Mouse (Mus musculus): ENCODE results near the gene Polr2g. TPM values are rescaled to one million over a fixed set of nuclear protein-coding genes. Genes with fewer than 3 reads are reported as not detected.

The Polr2g gene
- polyA plus RNA-seq, 1 experiment = 72.9 TPM

DNA sequence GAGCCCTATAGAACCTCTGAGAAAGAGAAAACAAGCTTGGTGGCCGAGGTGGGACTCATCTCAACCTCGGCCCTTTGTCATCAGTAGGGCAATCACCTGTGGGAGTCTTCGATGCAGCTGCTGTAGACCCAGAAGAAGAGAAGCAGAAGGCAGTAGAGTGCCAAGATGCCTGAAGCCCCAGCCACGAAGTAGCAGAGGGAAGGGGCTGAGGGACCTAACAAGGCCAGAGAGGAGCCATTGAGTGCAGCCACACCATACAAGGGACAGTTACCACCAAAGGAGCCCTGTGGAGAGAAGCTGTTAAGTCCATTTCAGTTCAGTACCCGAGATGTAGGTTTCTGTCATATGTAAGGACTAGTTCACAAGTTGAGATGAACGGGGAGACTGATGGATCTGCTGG lies 25.0 kb downstream of the Polr2g start:
- no peak for DNase-seq
- peaks cover 17% of the 10 kb centered on the region; the same call in 1 of the 2 replicates for H3K4me1 ChIP-seq (ENCODE audit: control insufficient read depth, insufficient read depth, low read length)
- no peaks in the 10 kb centered on the region for H3K27me3 ChIP-seq (replicated peaks; ENCODE audit: control insufficient read depth, insufficient read depth, low read length)
- 35% methylated on average over 6 of the region's 6 CpGs for WGBS
- TF ChIP-seq POLR2A (IDR thresholded peaks at IDR 0.05; ENCODE audit: low read depth, low read length) (no peak), CTCF (conservative IDR thresholded peaks at IDR 0.05; ENCODE audit: insufficient read depth, insufficient read length, low read depth, low read length) (no peak)
- peak overlapping the region; percentile 30; the same call in 1 of the 2 replicates for H3K4me3 ChIP-seq (ENCODE audit: insufficient read depth, low read depth, low read length)
- H3K36me3 ChIP-seq (ENCODE audit: control insufficient read depth, insufficient read depth, low read length) = no peaks in the 10 kb centered on the region; the same call in 1 of the 2 replicates
- H3K27ac ChIP-seq (ENCODE audit: insufficient read depth, low read depth, low read length) = no peak overlapping the region

DNA sequence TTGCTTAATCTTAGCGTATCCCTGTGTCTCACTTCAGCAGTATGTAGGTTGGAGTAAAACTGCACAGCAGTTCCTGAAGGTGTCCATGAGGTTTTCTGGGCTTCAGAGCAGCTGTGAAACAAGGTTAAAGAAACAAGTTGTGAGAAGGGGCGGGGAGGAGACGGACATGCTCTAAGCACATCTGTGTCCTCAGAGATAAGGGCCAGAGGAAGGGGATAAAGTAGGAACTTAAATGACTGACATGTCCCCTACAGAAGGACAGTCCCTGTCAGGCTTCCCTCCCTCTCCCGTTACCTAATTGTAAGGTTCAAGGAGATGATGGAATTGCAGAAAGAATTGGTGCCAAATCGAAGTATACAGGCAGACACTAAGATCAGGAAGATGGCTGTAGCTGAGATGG lies 25.4 kb downstream of the Polr2g start:
- Histone ChIP-seq H3K27me3 (replicated peaks; ENCODE audit: control insufficient read depth, insufficient read depth, low read length) (no peaks in the 10 kb centered on the region), H3K36me3 (ENCODE audit: control insufficient read depth, insufficient read depth, low read length) (no peaks in the 10 kb centered on the region; the same call in 1 of the 2 replicates), H3K4me1 (ENCODE audit: control insufficient read depth, insufficient read depth, low read length) (peaks cover 17% of the 10 kb centered on the region; the same call in 1 of the 2 replicates), H3K4me3 (ENCODE audit: insufficient read depth, low read depth, low read length) (peak overlapping the region; percentile 30; the same call in 1 of the 2 replicates), H3K27ac (ENCODE audit: insufficient read depth, low read depth, low read length) (no peak overlapping the region)
- DNase-seq = no peak
- no peak for TF ChIP-seq POLR2A (IDR thresholded peaks at IDR 0.05; ENCODE audit: low read depth, low read length)
- no peak for TF ChIP-seq CTCF (conservative IDR thresholded peaks at IDR 0.05; ENCODE audit: insufficient read depth, insufficient read length, low read depth, low read length)
- 68% methylated on average over 5 of the region's 5 CpGs for whole genome bisulfite sequencing

DNA sequence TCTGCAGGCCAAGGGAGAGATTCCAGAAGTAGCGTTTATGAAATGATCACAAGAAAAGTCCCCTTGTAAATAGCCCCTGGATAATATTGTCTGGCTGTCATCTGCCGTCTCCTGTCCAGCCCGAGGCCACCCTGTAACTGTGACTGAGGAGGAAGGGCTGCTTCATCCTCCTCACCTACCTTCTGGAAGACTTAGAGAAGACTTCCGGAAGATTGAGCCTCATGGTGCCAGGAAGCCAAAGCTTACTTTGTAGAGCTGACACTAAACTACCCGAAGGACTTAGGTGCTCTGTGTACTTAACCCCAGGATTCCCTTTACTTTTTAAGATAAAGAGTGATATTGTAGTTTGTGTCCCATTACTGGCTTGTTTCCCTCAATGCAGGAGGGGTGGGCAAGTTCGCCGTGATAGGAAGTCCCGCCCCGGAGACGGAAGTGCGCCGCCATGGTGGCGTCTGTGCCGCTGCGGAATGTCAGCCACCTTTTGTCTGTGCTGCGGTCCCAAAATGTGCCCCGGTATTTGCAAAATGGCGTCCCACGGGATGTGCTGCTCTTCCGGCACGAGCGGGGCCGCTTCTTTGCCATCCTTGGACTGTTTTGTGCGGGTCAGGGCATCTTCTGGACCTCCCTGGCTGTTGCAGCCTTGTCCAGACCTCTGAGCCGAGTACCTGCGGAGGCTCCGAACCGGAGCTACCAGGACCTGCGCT lies 27.7 kb downstream of the Polr2g start, which contains the start of gene Tmem223:
Tmem223 (plus strand) TSS at position 430 of the 704 bp plus-strand sequence.
- Histone ChIP-seq H3K27me3 (replicated peaks; ENCODE audit: control insufficient read depth, insufficient read depth, low read length) (no peaks in the 10 kb centered on the region), H3K27ac (ENCODE audit: insufficient read depth, low read depth, low read length) (peak within 1 kb of the TSS; percentile 90), H3K4me3 (ENCODE audit: insufficient read depth, low read depth, low read length) (peak within 1 kb of the TSS; percentile 96), H3K4me1 (ENCODE audit: control insufficient read depth, insufficient read depth, low read length) (peaks cover 17% of the 10 kb centered on the region; the same call in 1 of the 2 replicates), H3K36me3 (ENCODE audit: control insufficient read depth, insufficient read depth, low read length) (peaks cover 2% of the 10 kb centered on the region)
- 18% methylated on average over 29 of the region's 29 CpGs for WGBS
- DNase-seq = peak; percentile 86
- TF ChIP-seq CTCF (conservative IDR thresholded peaks at IDR 0.05; ENCODE audit: insufficient read depth, insufficient read length, low read depth, low read length) = no peak
- peak; percentile 72 for TF ChIP-seq POLR2A (IDR thresholded peaks at IDR 0.05; ENCODE audit: low read depth, low read length)

DNA sequence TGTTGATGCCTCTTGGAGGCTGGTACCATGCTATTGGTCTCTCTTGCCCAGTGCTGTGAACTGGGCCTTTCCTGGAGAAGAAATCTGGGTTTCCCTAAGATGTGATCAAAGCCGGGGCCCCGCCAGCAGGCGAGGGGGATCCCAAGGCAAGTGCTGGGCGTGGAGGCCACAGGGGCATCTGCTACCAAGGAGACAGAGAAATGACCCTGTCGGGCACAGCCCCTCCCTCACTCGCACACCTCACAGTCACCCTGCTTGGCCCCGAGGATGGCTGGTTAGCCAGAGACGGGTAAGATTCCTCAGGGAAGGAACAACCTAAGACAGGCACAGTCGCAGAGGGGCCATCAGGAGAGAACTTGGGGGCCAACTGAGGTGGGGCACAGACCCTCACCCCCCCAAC lies 32.8 kb downstream of the Polr2g start:
- no peak for DNase-seq
- no peak for TF ChIP-seq CTCF (conservative IDR thresholded peaks at IDR 0.05; ENCODE audit: insufficient read depth, insufficient read length, low read depth, low read length)
- no peak for TF ChIP-seq POLR2A (IDR thresholded peaks at IDR 0.05; ENCODE audit: low read depth, low read length)
- Histone ChIP-seq H3K27ac (ENCODE audit: insufficient read depth, low read depth, low read length) (no peak overlapping the region), H3K27me3 (replicated peaks; ENCODE audit: control insufficient read depth, insufficient read depth, low read length) (no peaks in the 10 kb centered on the region), H3K4me1 (ENCODE audit: control insufficient read depth, insufficient read depth, low read length) (peaks cover 4% of the 10 kb centered on the region; the same call in 1 of the 2 replicates), H3K4me3 (ENCODE audit: insufficient read depth, low read depth, low read length) (no peak overlapping the region), H3K36me3 (ENCODE audit: control insufficient read depth, insufficient read depth, low read length) (peaks cover 8% of the 10 kb centered on the region)
- 98% methylated on average over 9 of the region's 9 CpGs for WGBS

DNA sequence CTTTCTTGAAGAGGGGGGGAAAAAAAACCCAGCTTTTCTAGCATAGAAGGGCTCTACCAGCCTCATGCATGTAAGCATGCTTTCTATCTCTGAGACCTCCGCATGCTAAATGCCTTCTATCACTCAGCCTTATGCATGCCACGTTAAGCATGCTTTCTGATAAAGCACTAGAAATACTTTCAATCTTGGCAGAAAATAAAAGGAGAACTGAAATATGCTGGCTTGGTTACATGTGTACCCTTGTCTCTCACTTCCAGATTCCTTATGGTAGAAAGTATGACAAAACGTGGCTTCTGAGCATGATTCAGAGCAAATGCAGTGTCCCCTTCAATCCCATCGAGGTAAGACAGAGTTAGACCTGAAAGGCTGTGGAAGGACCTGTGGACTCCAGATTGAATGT lies 35.1 kb downstream of the Polr2g start:
- Histone ChIP-seq H3K4me1 (ENCODE audit: control insufficient read depth, insufficient read depth, low read length) (no peaks in the 10 kb centered on the region), H3K4me3 (ENCODE audit: insufficient read depth, low read depth, low read length) (no peak overlapping the region), H3K27me3 (replicated peaks; ENCODE audit: control insufficient read depth, insufficient read depth, low read length) (no peaks in the 10 kb centered on the region), H3K36me3 (ENCODE audit: control insufficient read depth, insufficient read depth, low read length) (peaks cover 8% of the 10 kb centered on the region), H3K27ac (ENCODE audit: insufficient read depth, low read depth, low read length) (no peak overlapping the region)
- no peak for TF ChIP-seq CTCF (conservative IDR thresholded peaks at IDR 0.05; ENCODE audit: insufficient read depth, insufficient read length, low read depth, low read length)
- TF ChIP-seq POLR2A (IDR thresholded peaks at IDR 0.05; ENCODE audit: low read depth, low read length) = no peak
- WGBS = 86% methylated on average over 4 of the region's 4 CpGs
- no peak for DNase-seq

DNA sequence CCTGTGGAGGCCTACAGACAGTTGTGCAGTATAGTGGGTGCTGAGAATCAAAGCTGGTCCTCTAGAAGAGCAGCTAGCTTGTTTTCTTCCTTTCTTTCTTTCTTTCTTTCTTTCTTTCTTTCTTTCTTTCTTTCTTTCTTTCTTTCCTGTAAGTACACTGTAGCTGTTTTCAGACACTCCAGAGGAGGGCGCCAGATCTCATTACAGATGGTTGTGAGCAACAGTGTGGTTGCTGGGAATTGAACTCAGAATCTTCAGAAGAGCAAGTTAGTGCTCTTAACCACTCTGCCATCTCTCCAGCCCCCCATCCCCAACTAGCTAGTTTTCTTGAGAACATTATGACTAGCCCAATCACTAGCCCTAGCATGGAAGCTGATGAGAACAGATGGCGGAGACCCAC lies 37.6 kb downstream of the Polr2g start:
- Histone ChIP-seq H3K4me3 (ENCODE audit: insufficient read depth, low read depth, low read length) (no peak overlapping the region), H3K27me3 (replicated peaks; ENCODE audit: control insufficient read depth, insufficient read depth, low read length) (no peaks in the 10 kb centered on the region), H3K36me3 (ENCODE audit: control insufficient read depth, insufficient read depth, low read length) (peaks cover 6% of the 10 kb centered on the region; the same call in 1 of the 2 replicates), H3K27ac (ENCODE audit: insufficient read depth, low read depth, low read length) (no peak overlapping the region), H3K4me1 (ENCODE audit: control insufficient read depth, insufficient read depth, low read length) (peaks cover 2% of the 10 kb centered on the region; the same call in 1 of the 2 replicates)
- 96% methylated on average over 2 of the region's 2 CpGs for WGBS
- DNase-seq = no peak
- no peak for TF ChIP-seq POLR2A (IDR thresholded peaks at IDR 0.05; ENCODE audit: low read depth, low read length)
- TF ChIP-seq CTCF (conservative IDR thresholded peaks at IDR 0.05; ENCODE audit: insufficient read depth, insufficient read length, low read depth, low read length) = no peak

DNA sequence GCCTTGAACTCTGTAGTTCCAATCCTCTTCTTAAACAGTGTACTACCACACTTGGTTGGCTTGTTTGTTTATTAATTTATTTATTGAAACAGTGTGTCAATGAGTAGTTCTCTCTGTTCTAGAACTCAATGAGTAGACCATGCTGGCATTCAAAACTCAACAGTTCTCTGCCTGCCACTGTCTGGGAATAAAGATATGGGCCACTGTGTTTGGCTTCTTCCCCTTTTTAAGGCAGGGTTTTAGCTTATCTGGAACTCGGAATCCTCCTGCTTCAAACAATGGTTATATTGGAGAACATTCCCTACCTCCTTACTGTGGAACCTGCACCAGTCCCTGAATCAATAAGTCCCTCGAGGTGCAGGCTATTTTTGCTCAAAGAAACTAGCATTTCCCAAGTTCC lies 39.5 kb downstream of the Polr2g start:
- DNase-seq = no peak
- no peak for TF ChIP-seq POLR2A (IDR thresholded peaks at IDR 0.05; ENCODE audit: low read depth, low read length)
- no peak for TF ChIP-seq CTCF (conservative IDR thresholded peaks at IDR 0.05; ENCODE audit: insufficient read depth, insufficient read length, low read depth, low read length)
- H3K36me3 ChIP-seq (ENCODE audit: control insufficient read depth, insufficient read depth, low read length) = peaks cover 4% of the 10 kb centered on the region; the same call in 1 of the 2 replicates
- no peak overlapping the region for H3K27ac ChIP-seq (ENCODE audit: insufficient read depth, low read depth, low read length)
- no peak overlapping the region for H3K4me3 ChIP-seq (ENCODE audit: insufficient read depth, low read depth, low read length)
- H3K27me3 ChIP-seq (replicated peaks; ENCODE audit: control insufficient read depth, insufficient read depth, low read length) = no peaks in the 10 kb centered on the region
- H3K4me1 ChIP-seq (ENCODE audit: control insufficient read depth, insufficient read depth, low read length) = peaks cover 2% of the 10 kb centered on the region; the same call in 1 of the 2 replicates
- 80% methylated on average over 2 of the region's 2 CpGs for WGBS

Data from kidney, adult 2 months (tissue).